Mouse (Mus musculus): Measurements from ENCODE around the gene F2rl2.

- TF ChIP-seq CTCF (IDR thresholded peaks at IDR 0.05; ENCODE audit: low read depth) (no peak), EP300 (IDR thresholded peaks at IDR 0.05; ENCODE audit: low read depth) (no peak)
These were observed 4.5 kb upstream of the F2rl2 start for GRCm38 (mm10) chr13:95692201-95692600.

Measured in liver, postnatal 0 days (tissue).